Mouse (Mus musculus) spleen, adult 2 months (tissue): ENCODE data around the gene Rab42. TPM values are rescaled to one million over a fixed set of nuclear protein-coding genes. Genes with fewer than 3 reads are reported as not detected.
"Not testable (repeated sequence)": the region's sequence is repeated elsewhere in the genome, so short reads cannot be mapped to it uniquely, and the experiment has no call there.

Source experiments
- DNase-seq, 2 experiments: peaks; one replicate each; pipeline versions ENCODE4 v3.0.0 to v3.0.0-alpha.2; 2012 to 2021; ENCODE audit warnings: low spot score in 2 of 2, low read depth in 1 of 2
- H3K27ac ChIP-seq: fragments of 200-500 bp; 2 replicates; pipeline ENCODE4 v1.5.1; 2012; ENCODE audit warnings: low read length, inconsistent platforms; ENCODE audit not compliant: insufficient read depth
- H3K27me3 ChIP-seq: fragments of 200-500 bp; 2 replicates; pipeline ENCODE4 v1.6.1; 2012; ENCODE audit warnings: mild to moderate bottlenecking, moderate library complexity, low read length, inconsistent platforms; ENCODE audit not compliant: control insufficient read depth, insufficient read depth
- H3K36me3 ChIP-seq: fragments of 200-500 bp; 2 replicates; pipeline ENCODE4 v1.6.1; 2012; ENCODE audit warnings: mild to moderate bottlenecking, low read length, inconsistent platforms; ENCODE audit not compliant: control insufficient read depth, insufficient read depth
- H3K4me1 ChIP-seq: fragments of 200-500 bp; 2 replicates; pipeline ENCODE4 v1.6.1; 2011; ENCODE audit warnings: inconsistent platforms; ENCODE audit not compliant: control insufficient read depth, insufficient read depth, insufficient read length
- H3K4me3 ChIP-seq: fragments of 200-500 bp; 2 replicates; pipeline ENCODE4 v1.5.1; 2011; ENCODE audit warnings: mild to moderate bottlenecking, inconsistent platforms; ENCODE audit not compliant: insufficient read depth, insufficient read length; ENCODE audit errors: extremely low read depth
- CTCF ChIP-seq: fragments of 200-500 bp; IDR thresholded peaks from 2 replicates; pipeline ENCODE4 v1.5.1; 2011; ENCODE audit warnings: mild to moderate bottlenecking, inconsistent platforms; ENCODE audit not compliant: insufficient read depth, insufficient read length, insufficient replicate concordance; ENCODE audit errors: extremely low read depth
- POLR2A ChIP-seq: fragments of 200-500 bp; IDR thresholded peaks from 2 replicates; pipeline ENCODE4 v1.6.1; 2011; ENCODE audit warnings: low read depth, low read length, inconsistent platforms
- WGBS: fragments of 180-500 bp; shearing (Covaris S2); methylation state at CpG from one replicate; pipeline ENCODE4 v1.1.7; 2018; 5-methylcytosine and 5-hydroxymethylcytosine counted together
- polyA plus RNA-seq: library from polyadenylated mRNA; depleted of rRNA; stranded (reverse); fragments of >200 nt; gene quantifications from 2 replicates; pipeline ENCODE4 v1.2.3, GENCODE M21; 2012

Gene Rab42
- polyA plus RNA-seq, 1 experiment = 1.2 TPM

DNA sequence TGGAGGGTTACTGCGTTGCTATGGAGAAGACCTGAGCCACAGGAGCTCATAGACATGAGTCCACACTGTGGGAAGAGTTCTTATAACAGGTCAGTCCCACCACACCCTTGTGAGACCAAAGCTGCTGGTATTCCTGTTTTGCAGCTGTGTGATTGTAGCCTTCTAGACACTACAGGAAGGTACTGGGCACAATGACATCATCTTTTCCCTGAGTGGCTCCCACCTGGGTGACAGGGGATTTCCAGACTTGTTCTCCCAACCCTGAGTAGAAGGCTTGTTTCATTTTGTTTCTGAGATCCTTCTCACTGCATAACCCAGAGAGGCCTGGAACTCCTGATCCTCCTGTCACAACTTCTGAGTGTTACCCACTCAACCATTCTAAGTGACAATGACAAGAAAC, 3.3 kb downstream of the Rab42 start:
- Histone ChIP-seq H3K27ac (no peak overlapping the region), H3K36me3 (no peaks in the 10 kb centered on the region), H3K4me3 (no peak overlapping the region), H3K4me1 (no peaks in the 10 kb centered on the region), H3K27me3 (no peaks in the 10 kb centered on the region)
- DNase-seq = no peak
- WGBS = 97% methylated on average over 1 of the region's 1 CpGs
- TF ChIP-seq POLR2A (no peak), CTCF (no peak)

GRCm38 (mm10) chr4:132295696-132296390, 7.3 kb downstream of the Rab42 start:
- Histone ChIP-seq H3K4me1 (no peaks in the 10 kb centered on the region), H3K4me3 (no peak overlapping the region), H3K27ac (no peak overlapping the region), H3K36me3 (peaks cover 8% of the 10 kb centered on the region; the same call in 1 of the 2 replicates), H3K27me3 (no peaks in the 10 kb centered on the region)
- TF ChIP-seq CTCF (no peak), POLR2A (no peak)
- DNase-seq = no peak
- 79% methylated on average over 8 of the region's 8 CpGs for WGBS

- Histone ChIP-seq H3K4me3 (no peak overlapping the region), H3K27ac (no peak overlapping the region), H3K36me3 (peaks cover 11% of the 10 kb centered on the region; the same call in 1 of the 2 replicates), H3K4me1 (no peaks in the 10 kb centered on the region), H3K27me3 (no peaks in the 10 kb centered on the region)
- no peak for TF ChIP-seq POLR2A
- TF ChIP-seq CTCF = no peak
- DNase-seq = no peak
- 89% methylated on average over 7 of the region's 7 CpGs for WGBS
Measured at GRCm38 (mm10) chr4:132293682-132294240, 9.4 kb downstream of the Rab42 start.

- 80% methylated on average over 4 of the region's 4 CpGs for WGBS
- H3K36me3 ChIP-seq = peaks cover 11% of the 10 kb centered on the region; the same call in 1 of the 2 replicates
- no peak overlapping the region for H3K4me3 ChIP-seq
- no peak overlapping the region for H3K27ac ChIP-seq
- no peaks in the 10 kb centered on the region for H3K4me1 ChIP-seq
- no peak for DNase-seq
- TF ChIP-seq CTCF = no peak
- no peak for TF ChIP-seq POLR2A
- H3K27me3 ChIP-seq = no peaks in the 10 kb centered on the region
Measured at GRCm38 (mm10) chr4:132292988-132293387, 10.2 kb downstream of the Rab42 start.

DNA sequence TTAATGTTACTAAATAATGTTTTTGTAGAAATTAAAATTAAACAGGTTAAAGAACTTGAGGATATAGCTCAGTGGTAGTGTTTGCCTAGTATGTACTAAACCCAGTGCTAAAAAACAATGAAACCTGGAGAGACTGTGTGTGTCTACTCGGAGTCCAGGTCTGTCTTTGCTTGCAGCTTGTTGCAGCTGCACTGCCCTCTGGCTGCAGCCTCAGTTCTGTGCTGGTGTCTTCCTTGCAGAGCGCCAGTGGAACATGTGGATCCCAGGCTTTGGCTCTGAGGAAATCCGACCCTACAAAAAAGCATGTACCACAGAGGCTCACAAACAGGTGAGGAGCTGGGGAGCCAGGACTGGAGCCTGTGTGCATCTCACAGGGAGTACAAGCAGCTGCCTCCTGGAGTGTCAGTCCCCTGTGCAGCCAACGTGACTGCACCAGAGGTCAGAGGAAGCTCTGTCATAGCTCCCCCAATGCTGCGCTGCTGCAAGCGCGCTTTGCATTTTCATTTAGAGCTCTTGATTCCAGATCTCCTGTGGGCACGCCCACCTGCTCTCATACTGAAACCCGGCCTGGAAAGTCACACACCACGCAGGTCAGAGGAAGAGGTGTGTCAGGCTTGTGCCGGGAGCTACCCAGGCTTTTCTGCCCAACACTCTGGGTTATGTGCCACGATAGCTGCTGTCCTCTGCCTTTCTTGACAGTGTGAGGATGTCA, 11.4 kb downstream of the Rab42 start:
- Histone ChIP-seq H3K36me3 (peaks cover 11% of the 10 kb centered on the region; the same call in 1 of the 2 replicates), H3K27me3 (no peaks in the 10 kb centered on the region), H3K27ac (no peak overlapping the region), H3K4me3 (no peak overlapping the region), H3K4me1 (no peaks in the 10 kb centered on the region)
- DNase-seq = no peak
- WGBS = 92% methylated on average over 12 of the region's 12 CpGs
- TF ChIP-seq CTCF (no peak), POLR2A (no peak)

DNA sequence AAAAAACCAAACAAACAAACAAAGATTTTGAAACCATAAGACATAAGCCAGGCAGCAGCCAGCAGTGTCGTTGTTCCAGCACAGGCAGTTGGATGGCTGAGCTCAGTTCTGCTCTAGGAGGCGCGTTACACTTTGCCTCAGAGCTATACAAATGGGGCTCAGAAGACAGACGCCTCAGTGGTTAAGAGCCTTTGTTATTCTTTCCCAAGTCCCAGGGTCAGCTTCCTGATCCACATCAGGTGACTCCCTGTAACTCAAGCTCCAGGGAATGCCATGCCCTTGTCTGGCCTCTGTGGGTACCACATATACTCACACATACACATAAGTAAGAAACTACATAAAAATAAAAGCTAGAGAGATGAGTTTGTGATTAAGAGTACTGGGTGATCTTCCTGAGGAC, 12.1 kb downstream of the Rab42 start:
- Histone ChIP-seq H3K4me1 (no peaks in the 10 kb centered on the region), H3K27me3 (no peaks in the 10 kb centered on the region), H3K36me3 (peaks cover 11% of the 10 kb centered on the region; the same call in 1 of the 2 replicates), H3K27ac (no peak overlapping the region), H3K4me3 (no peak overlapping the region)
- WGBS = 96% methylated on average over 4 of the region's 4 CpGs
- no peak for DNase-seq
- TF ChIP-seq POLR2A (no peak), CTCF (no peak)

DNA sequence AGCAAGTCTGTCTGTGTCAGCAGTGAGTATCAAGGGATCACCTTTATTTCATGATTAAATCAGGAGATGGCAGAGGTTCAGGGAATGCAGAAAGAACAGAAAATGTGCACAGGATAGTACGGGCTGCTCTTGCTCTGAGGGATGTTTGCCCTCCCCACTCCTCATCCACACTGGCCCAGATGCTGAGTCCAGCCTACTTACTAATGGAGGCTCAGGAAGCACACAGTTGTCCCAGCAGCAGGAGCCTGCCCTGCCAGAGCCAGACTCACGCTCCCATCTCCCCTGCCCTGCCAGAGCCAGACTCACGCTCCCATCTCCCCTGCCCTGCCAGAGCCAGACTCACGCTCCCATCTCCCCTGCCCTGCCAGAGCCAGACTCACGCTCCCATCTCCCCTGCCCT, 14.3 kb downstream of the Rab42 start:
- H3K4me3 ChIP-seq, DNase-seq, H3K27ac ChIP-seq, H3K27me3 ChIP-seq, H3K4me1 ChIP-seq: not testable (repeated sequence)
- peaks cover 20% of the 10 kb centered on the region for H3K36me3 ChIP-seq
- 100% methylated on average over 3 of the region's 5 CpGs for WGBS
